Mouse (Mus musculus): ENCODE data around the gene Btrc. TPM values are rescaled to one million over a fixed set of nuclear protein-coding genes. Genes with fewer than 3 reads are reported as not detected.
"Not testable (repeated sequence)": the region's sequence is repeated elsewhere in the genome, so short reads cannot be mapped to it uniquely, and the experiment has no call there.

Gene Btrc
- polyA plus RNA-seq, 1 experiment from 2014 or later: 45.0 TPM

- ATAC-seq (ENCODE audit: low read depth) (peak; percentile 83), DNase-seq (ENCODE audit: low spot score) (peak; percentile 86)
- under 1% methylated on average over 27 of the region's 30 CpGs for WGBS
- Histone ChIP-seq H3K36me3 (ENCODE audit: control insufficient read depth, insufficient read depth, low read length) (no peaks in the 10 kb centered on the region), H3K9ac (ENCODE audit: low read depth, low read length) (peak overlapping the region; percentile 49), H3K9me3 (ENCODE audit: control insufficient read depth, low read length) (no peaks in the 10 kb centered on the region), H3K27me3 (replicated peaks; ENCODE audit: control insufficient read depth, insufficient read depth, low read length) (peaks cover 36% of the 10 kb centered on the region), H3K4me1 (ENCODE audit: control insufficient read depth, insufficient read depth, low read length) (0 out of 2 replicates have a peak, but pooled peaks cover 4% of the 10 kb centered on the region), H3K27ac (replicated peaks; ENCODE audit: low read depth, low read length) (no peak overlapping the region), H3K4me2 (ENCODE audit: low read depth, low read length) (peak overlapping the region; percentile 87), H3K4me3 (ENCODE audit: low read depth, low read length) (peak overlapping the region; percentile 39)
Measured at GRCm38 (mm10) chr19:45544925-45545321, 181.4 kb downstream of the Btrc start.

- DNase-seq (ENCODE audit: low spot score); H3K9me3 ChIP-seq (ENCODE audit: control insufficient read depth, low read length); H3K36me3 ChIP-seq (ENCODE audit: control insufficient read depth, insufficient read depth, low read length); H3K27me3 ChIP-seq (replicated peaks; ENCODE audit: control insufficient read depth, insufficient read depth, low read length); H3K9ac ChIP-seq (ENCODE audit: low read depth, low read length); ATAC-seq (ENCODE audit: low read depth); H3K4me2 ChIP-seq (ENCODE audit: low read depth, low read length); H3K4me1 ChIP-seq (ENCODE audit: control insufficient read depth, insufficient read depth, low read length); H3K4me3 ChIP-seq (ENCODE audit: low read depth, low read length); H3K27ac ChIP-seq (replicated peaks; ENCODE audit: low read depth, low read length): not testable (repeated sequence)
Measured at GRCm38 (mm10) chr19:45548196-45548595, 184.7 kb downstream of the Btrc start.

DNA sequence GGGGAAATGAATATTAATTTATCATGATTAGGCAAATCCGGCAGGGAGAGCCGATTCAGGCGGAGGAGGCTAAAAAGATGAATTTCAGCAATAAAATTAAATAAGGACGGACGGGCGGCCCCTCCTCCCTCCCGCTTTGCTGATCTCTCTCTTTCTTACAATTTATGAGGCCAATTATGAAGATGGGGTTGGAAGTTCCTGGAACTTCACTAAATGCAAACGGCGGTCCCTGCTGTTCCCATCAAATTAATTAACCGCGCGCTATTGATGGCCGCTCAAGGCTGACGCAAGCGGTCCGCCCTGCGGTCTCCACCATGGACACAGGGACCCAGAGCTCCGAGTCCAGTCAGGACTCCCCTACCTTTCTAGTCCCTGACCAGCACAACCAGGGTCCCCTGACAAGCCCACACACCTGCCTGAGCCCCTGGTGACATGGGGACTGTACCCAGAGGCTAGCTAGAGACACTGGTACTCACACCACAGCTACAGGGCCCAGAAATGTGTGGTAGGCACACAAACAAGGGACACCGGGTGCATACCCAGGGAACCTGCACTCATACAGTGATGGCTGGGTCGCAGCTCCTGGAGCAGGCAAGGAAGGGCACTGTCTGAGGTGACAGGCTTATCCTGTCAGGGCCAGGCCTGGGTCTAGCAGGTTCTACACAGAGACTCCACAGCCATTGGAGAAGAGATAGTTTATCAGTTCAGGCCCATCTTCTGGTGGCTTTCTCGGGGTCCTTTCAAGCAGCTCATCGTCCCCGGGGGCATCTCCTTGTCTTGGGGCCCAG is 185.8 kb downstream of the Btrc start:
- Histone ChIP-seq H3K4me2 (ENCODE audit: low read depth, low read length) (no peak overlapping the region), H3K27me3 (replicated peaks; ENCODE audit: control insufficient read depth, insufficient read depth, low read length) (0 out of 2 replicates have a peak, but pooled peaks cover 3% of the 10 kb centered on the region), H3K4me3 (ENCODE audit: low read depth, low read length) (no peak overlapping the region), H3K4me1 (ENCODE audit: control insufficient read depth, insufficient read depth, low read length) (no peaks in the 10 kb centered on the region), H3K9ac (ENCODE audit: low read depth, low read length) (no peak overlapping the region), H3K27ac (replicated peaks; ENCODE audit: low read depth, low read length) (no peak overlapping the region), H3K9me3 (ENCODE audit: control insufficient read depth, low read length) (no peaks in the 10 kb centered on the region), H3K36me3 (ENCODE audit: control insufficient read depth, insufficient read depth, low read length) (peaks cover 13% of the 10 kb centered on the region; the same call in 1 of the 2 replicates)
- WGBS: 81% methylated on average over 23 of the region's 23 CpGs
- DNase-seq (ENCODE audit: low spot score) (no peak), ATAC-seq (ENCODE audit: low read depth) (no peak)

GRCm38 (mm10) chr19:45549948-45550347 is 186.4 kb downstream of the Btrc start:
- no peak overlapping the region for H3K9ac ChIP-seq (ENCODE audit: low read depth, low read length)
- ATAC-seq (ENCODE audit: low read depth): no peak
- DNase-seq (ENCODE audit: low spot score): no peak
- H3K4me1 ChIP-seq (ENCODE audit: control insufficient read depth, insufficient read depth, low read length): no peaks in the 10 kb centered on the region
- 81% methylated on average over 4 of the region's 4 CpGs for WGBS
- no peaks in the 10 kb centered on the region for H3K9me3 ChIP-seq (ENCODE audit: control insufficient read depth, low read length)
- H3K27ac ChIP-seq (replicated peaks; ENCODE audit: low read depth, low read length): no peak overlapping the region
- 0 out of 2 replicates have a peak, but pooled peaks cover 3% of the 10 kb centered on the region for H3K27me3 ChIP-seq (replicated peaks; ENCODE audit: control insufficient read depth, insufficient read depth, low read length)
- H3K4me3 ChIP-seq (ENCODE audit: low read depth, low read length): no peak overlapping the region
- H3K36me3 ChIP-seq (ENCODE audit: control insufficient read depth, insufficient read depth, low read length): peaks cover 19% of the 10 kb centered on the region; the same call in 1 of the 2 replicates
- H3K4me2 ChIP-seq (ENCODE audit: low read depth, low read length): no peak overlapping the region

GRCm38 (mm10) chr19:45552187-45552586 is 188.7 kb downstream of the Btrc start:
- peak; percentile 42; the same call in 1 of the 2 replicates for ATAC-seq (ENCODE audit: low read depth)
- 55% methylated on average over 6 of the region's 6 CpGs for WGBS

GRCm38 (mm10) chr19:45554136-45554535 is 190.6 kb downstream of the Btrc start:
- 84% methylated on average over 11 of the region's 11 CpGs for WGBS
- Histone ChIP-seq H3K27me3 (replicated peaks; ENCODE audit: control insufficient read depth, insufficient read depth, low read length) (no peaks in the 10 kb centered on the region), H3K9me3 (ENCODE audit: control insufficient read depth, low read length) (no peaks in the 10 kb centered on the region), H3K4me2 (ENCODE audit: low read depth, low read length) (no peak overlapping the region), H3K27ac (replicated peaks; ENCODE audit: low read depth, low read length) (no peak overlapping the region), H3K4me3 (ENCODE audit: low read depth, low read length) (no peak overlapping the region), H3K9ac (ENCODE audit: low read depth, low read length) (no peak overlapping the region), H3K36me3 (ENCODE audit: control insufficient read depth, insufficient read depth, low read length) (peaks cover 28% of the 10 kb centered on the region; the same call in 1 of the 2 replicates), H3K4me1 (ENCODE audit: control insufficient read depth, insufficient read depth, low read length) (no peaks in the 10 kb centered on the region)
- ATAC-seq (ENCODE audit: low read depth): no peak
- DNase-seq (ENCODE audit: low spot score): no peak

More at GRCm38 (mm10) chr19:45552187-45552586, 188.7 kb downstream of the Btrc start:
- H3K4me3 ChIP-seq (ENCODE audit: low read depth, low read length): no peak overlapping the region
- H3K27me3 ChIP-seq (replicated peaks; ENCODE audit: control insufficient read depth, insufficient read depth, low read length): no peaks in the 10 kb centered on the region
- H3K9me3 ChIP-seq (ENCODE audit: control insufficient read depth, low read length): no peaks in the 10 kb centered on the region
- peak; percentile 42 for DNase-seq (ENCODE audit: low spot score)
- H3K4me2 ChIP-seq (ENCODE audit: low read depth, low read length): no peak overlapping the region
- no peak overlapping the region for H3K9ac ChIP-seq (ENCODE audit: low read depth, low read length)
- no peak overlapping the region for H3K27ac ChIP-seq (replicated peaks; ENCODE audit: low read depth, low read length)
- peaks cover 21% of the 10 kb centered on the region; the same call in 1 of the 2 replicates for H3K36me3 ChIP-seq (ENCODE audit: control insufficient read depth, insufficient read depth, low read length)
- H3K4me1 ChIP-seq (ENCODE audit: control insufficient read depth, insufficient read depth, low read length): no peaks in the 10 kb centered on the region

- H3K4me2 ChIP-seq (ENCODE audit: low read depth, low read length): peak within 1 kb of the TSS; percentile 96
- peak within 1 kb of the TSS; percentile 85 for H3K9ac ChIP-seq (ENCODE audit: low read depth, low read length)
- DNase-seq (ENCODE audit: low spot score): peak; percentile 92
- ATAC-seq (ENCODE audit: low read depth): peak; percentile 91
- peak within 1 kb of the TSS; percentile 73 for H3K4me3 ChIP-seq (ENCODE audit: low read depth, low read length)
- peak within 1 kb of the TSS; percentile 75 for H3K27ac ChIP-seq (replicated peaks; ENCODE audit: low read depth, low read length)
- under 1% methylated on average over 33 of the region's 35 CpGs for WGBS
- no peaks in the 10 kb centered on the region for H3K27me3 ChIP-seq (replicated peaks; ENCODE audit: control insufficient read depth, insufficient read depth, low read length)
- H3K9me3 ChIP-seq (ENCODE audit: control insufficient read depth, low read length): no peaks in the 10 kb centered on the region
- 0 out of 2 replicates have a peak, but pooled peaks cover 7% of the 10 kb centered on the region for H3K36me3 ChIP-seq (ENCODE audit: control insufficient read depth, insufficient read depth, low read length)
- peaks cover 5% of the 10 kb centered on the region; the same call in 1 of the 2 replicates for H3K4me1 ChIP-seq (ENCODE audit: control insufficient read depth, insufficient read depth, low read length)
Measured at GRCm38 (mm10) chr19:45560153-45560890, 196.8 kb downstream of the Btrc start, which contains the start of the genes Poll and Gm17018. Poll (minus strand) TSS chr19:45560531. Gm17018 (plus strand) TSS chr19:45560615.

DNA sequence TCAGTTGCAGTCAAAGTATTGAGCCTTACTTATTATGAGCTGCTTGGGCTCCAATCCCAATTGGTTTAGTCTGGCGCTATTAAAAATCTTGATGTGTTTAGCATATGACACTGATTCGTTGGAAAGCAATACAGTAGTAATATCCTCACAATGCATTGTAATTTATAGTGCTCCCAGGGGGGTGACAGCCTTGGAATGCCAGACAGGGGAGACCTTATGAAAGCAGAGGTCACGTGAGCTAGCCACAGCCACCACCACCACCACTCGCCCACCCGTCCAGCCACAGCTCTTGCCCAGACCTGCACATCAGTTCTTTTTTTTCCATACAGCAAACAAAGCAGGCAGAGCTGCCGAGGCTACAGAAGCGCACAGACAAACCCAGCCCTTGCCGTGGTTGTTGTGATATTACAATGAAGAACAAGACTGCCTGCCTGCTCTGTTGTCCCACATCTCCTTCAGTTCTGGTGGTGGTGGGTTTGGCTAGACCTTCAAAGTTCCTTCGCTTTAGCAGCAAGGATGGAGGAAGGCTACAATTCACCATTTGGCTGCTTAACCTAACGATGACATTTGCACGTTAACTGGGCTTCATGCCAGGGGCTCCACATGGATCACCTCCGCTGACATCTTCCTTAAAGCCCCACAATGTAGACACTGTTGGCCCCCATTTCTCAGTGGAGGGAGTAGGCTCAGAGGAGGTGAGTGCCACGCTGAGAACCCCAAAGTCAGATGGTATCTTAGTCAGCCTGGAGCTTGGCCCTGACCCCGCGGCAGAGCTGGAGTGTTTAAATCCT is 202.6 kb downstream of the Btrc start:
- ATAC-seq (ENCODE audit: low read depth) (no peak), DNase-seq (ENCODE audit: low spot score) (no peak)
- peaks cover 15% of the 10 kb centered on the region for H3K4me1 ChIP-seq (ENCODE audit: control insufficient read depth, insufficient read depth, low read length)
- no peak overlapping the region for H3K4me3 ChIP-seq (ENCODE audit: low read depth, low read length)
- no peaks in the 10 kb centered on the region for H3K36me3 ChIP-seq (ENCODE audit: control insufficient read depth, insufficient read depth, low read length)
- H3K4me2 ChIP-seq (ENCODE audit: low read depth, low read length): no peak overlapping the region
- H3K27me3 ChIP-seq (replicated peaks; ENCODE audit: control insufficient read depth, insufficient read depth, low read length): no peaks in the 10 kb centered on the region
- no peak overlapping the region for H3K9ac ChIP-seq (ENCODE audit: low read depth, low read length)
- H3K9me3 ChIP-seq (ENCODE audit: control insufficient read depth, low read length): no peaks in the 10 kb centered on the region
- WGBS: 51% methylated on average over 15 of the region's 15 CpGs
- H3K27ac ChIP-seq (replicated peaks; ENCODE audit: low read depth, low read length): no peak overlapping the region
